Mouse (Mus musculus): ENCODE results near the gene H2afz.
"Not testable (repeated sequence)": the region's sequence is repeated elsewhere in the genome, so short reads cannot be mapped to it uniquely, and the experiment has no call there.

The H2afz gene

GRCm38 (mm10) chr3:137863330-137864123 lies 760 bp upstream of the H2afz start:
- no peak for DNase-seq (ENCODE audit: low read depth, low spot score)

- DNase-seq (ENCODE audit: low read depth, low spot score) = peak; percentile 90
Observed at GRCm38 (mm10) chr3:137864988-137865982, 998 bp downstream of the H2afz start.

- DNase-seq (ENCODE audit: low read depth, low spot score) = peak; percentile 65
Observed at GRCm38 (mm10) chr3:137867133-137867436, 2.8 kb downstream of the H2afz start.

- DNase-seq (ENCODE audit: low read depth, low spot score) = no peak
Observed at GRCm38 (mm10) chr3:137867437-137868093, 3.3 kb downstream of the H2afz start, which contains the start of gene Dnajb14. Gene Dnajb14, plus strand, starts transcription at chr3:137867675.

GRCm38 (mm10) chr3:137868094-137868913 lies 4.0 kb downstream of the H2afz start:
- DNase-seq (ENCODE audit: low read depth, low spot score) = peak; percentile 54

GRCm38 (mm10) chr3:137869395-137869794 lies 5.1 kb downstream of the H2afz start:
- DNase-seq (ENCODE audit: low read depth, low spot score) = peak; percentile 14

GRCm38 (mm10) chr3:137879313-137879712 lies 15.0 kb downstream of the H2afz start:
- peak; percentile 71 for DNase-seq (ENCODE audit: low read depth, low spot score)

GRCm38 (mm10) chr3:137880109-137880748 lies 15.9 kb downstream of the H2afz start:
- DNase-seq (ENCODE audit: low read depth, low spot score) = peak; percentile 64

- peak; percentile 2 for DNase-seq (ENCODE audit: low read depth, low spot score)
Observed at GRCm38 (mm10) chr3:137881093-137881492, 16.8 kb downstream of the H2afz start.

- peak; percentile 82 for DNase-seq (ENCODE audit: low read depth, low spot score)
Observed at GRCm38 (mm10) chr3:137887961-137888360, 23.7 kb downstream of the H2afz start.

- no peak for DNase-seq (ENCODE audit: low read depth, low spot score)
Observed at GRCm38 (mm10) chr3:137891089-137891488, 26.8 kb downstream of the H2afz start.

- no peak for DNase-seq (ENCODE audit: low read depth, low spot score)
Observed at GRCm38 (mm10) chr3:137892118-137892517, 27.8 kb downstream of the H2afz start.

GRCm38 (mm10) chr3:137893789-137894188 lies 29.5 kb downstream of the H2afz start:
- DNase-seq (ENCODE audit: low read depth, low spot score) = no peak

GRCm38 (mm10) chr3:137895196-137895595 lies 30.9 kb downstream of the H2afz start:
- DNase-seq (ENCODE audit: low read depth, low spot score) = no peak

- DNase-seq (ENCODE audit: low read depth, low spot score) = peak; percentile 78
Observed at GRCm38 (mm10) chr3:137896386-137896785, 32.1 kb downstream of the H2afz start.

- DNase-seq (ENCODE audit: low read depth, low spot score) = no peak
Observed at GRCm38 (mm10) chr3:137896867-137897266, 32.6 kb downstream of the H2afz start.

GRCm38 (mm10) chr3:137897685-137898084 lies 33.4 kb downstream of the H2afz start:
- DNase-seq (ENCODE audit: low read depth, low spot score) = peak; percentile 49

GRCm38 (mm10) chr3:137900149-137900548 lies 35.9 kb downstream of the H2afz start:
- DNase-seq (ENCODE audit: low read depth, low spot score) = no peak

- DNase-seq (ENCODE audit: low read depth, low spot score) = no peak
Observed at GRCm38 (mm10) chr3:137913093-137913492, 48.8 kb downstream of the H2afz start.

GRCm38 (mm10) chr3:137914567-137914966 lies 50.3 kb downstream of the H2afz start:
- DNase-seq (ENCODE audit: low read depth, low spot score) = not testable (repeated sequence)
